Mouse (Mus musculus): ENCODE results near the gene Tent5a. TPM values are rescaled to one million over a fixed set of nuclear protein-coding genes. Genes with fewer than 3 reads are reported as not detected.

Tent5a gene
- polyA plus RNA-seq, 1 experiment from 2014 or later, result 36.9 TPM

GRCm38 (mm10) chr9:85336046-85336445, 8.9 kb upstream of the Tent5a start:
- H3K27ac ChIP-seq, result no peak overlapping the region
- no peak overlapping the region for H3K4me2 ChIP-seq
- ATAC-seq (ENCODE audit: insufficient number of reproducible peaks, low FRiP score, low TSS enrichment, low read depth), result no peak
- no peaks in the 10 kb centered on the region for H3K4me1 ChIP-seq
- no peaks in the 10 kb centered on the region for H3K36me3 ChIP-seq
- no peak overlapping the region for H3K9ac ChIP-seq
- H3K9me3 ChIP-seq, result no peaks in the 10 kb centered on the region
- no peaks in the 10 kb centered on the region for H3K27me3 ChIP-seq
- WGBS, result 88% methylated on average over 7 of the region's 7 CpGs
- no peak overlapping the region for H3K4me3 ChIP-seq

GRCm38 (mm10) chr9:85331521-85331920, 4.4 kb upstream of the Tent5a start:
- no peak overlapping the region for H3K4me2 ChIP-seq
- no peak overlapping the region for H3K27ac ChIP-seq
- WGBS, result 83% methylated on average over 2 of the region's 2 CpGs
- H3K4me1 ChIP-seq, result peaks cover 12% of the 10 kb centered on the region; the same call in 1 of the 2 replicates
- H3K36me3 ChIP-seq, result no peaks in the 10 kb centered on the region
- no peaks in the 10 kb centered on the region for H3K9me3 ChIP-seq
- H3K9ac ChIP-seq, result no peak overlapping the region
- no peak for ATAC-seq (ENCODE audit: insufficient number of reproducible peaks, low FRiP score, low TSS enrichment, low read depth)
- no peak overlapping the region for H3K4me3 ChIP-seq
- peaks cover 3% of the 10 kb centered on the region; the same call in 1 of the 2 replicates for H3K27me3 ChIP-seq

- peaks cover 6% of the 10 kb centered on the region; the same call in 1 of the 2 replicates for H3K27me3 ChIP-seq
- H3K27ac ChIP-seq, result peak overlapping the region; percentile 95
- peak; percentile 45 for ATAC-seq (ENCODE audit: insufficient number of reproducible peaks, low FRiP score, low TSS enrichment, low read depth)
- H3K36me3 ChIP-seq, result no peaks in the 10 kb centered on the region
- peak overlapping the region; percentile 72 for H3K4me3 ChIP-seq
- peaks cover 18% of the 10 kb centered on the region; the same call in 1 of the 2 replicates for H3K4me1 ChIP-seq
- peak overlapping the region; percentile 65 for H3K9ac ChIP-seq
- H3K4me2 ChIP-seq, result peak overlapping the region; percentile 87
- H3K9me3 ChIP-seq, result no peaks in the 10 kb centered on the region
- 3% methylated on average over 16 of the region's 16 CpGs for WGBS
Observed at GRCm38 (mm10) chr9:85328259-85328658, 1.1 kb upstream of the Tent5a start.

DNA sequence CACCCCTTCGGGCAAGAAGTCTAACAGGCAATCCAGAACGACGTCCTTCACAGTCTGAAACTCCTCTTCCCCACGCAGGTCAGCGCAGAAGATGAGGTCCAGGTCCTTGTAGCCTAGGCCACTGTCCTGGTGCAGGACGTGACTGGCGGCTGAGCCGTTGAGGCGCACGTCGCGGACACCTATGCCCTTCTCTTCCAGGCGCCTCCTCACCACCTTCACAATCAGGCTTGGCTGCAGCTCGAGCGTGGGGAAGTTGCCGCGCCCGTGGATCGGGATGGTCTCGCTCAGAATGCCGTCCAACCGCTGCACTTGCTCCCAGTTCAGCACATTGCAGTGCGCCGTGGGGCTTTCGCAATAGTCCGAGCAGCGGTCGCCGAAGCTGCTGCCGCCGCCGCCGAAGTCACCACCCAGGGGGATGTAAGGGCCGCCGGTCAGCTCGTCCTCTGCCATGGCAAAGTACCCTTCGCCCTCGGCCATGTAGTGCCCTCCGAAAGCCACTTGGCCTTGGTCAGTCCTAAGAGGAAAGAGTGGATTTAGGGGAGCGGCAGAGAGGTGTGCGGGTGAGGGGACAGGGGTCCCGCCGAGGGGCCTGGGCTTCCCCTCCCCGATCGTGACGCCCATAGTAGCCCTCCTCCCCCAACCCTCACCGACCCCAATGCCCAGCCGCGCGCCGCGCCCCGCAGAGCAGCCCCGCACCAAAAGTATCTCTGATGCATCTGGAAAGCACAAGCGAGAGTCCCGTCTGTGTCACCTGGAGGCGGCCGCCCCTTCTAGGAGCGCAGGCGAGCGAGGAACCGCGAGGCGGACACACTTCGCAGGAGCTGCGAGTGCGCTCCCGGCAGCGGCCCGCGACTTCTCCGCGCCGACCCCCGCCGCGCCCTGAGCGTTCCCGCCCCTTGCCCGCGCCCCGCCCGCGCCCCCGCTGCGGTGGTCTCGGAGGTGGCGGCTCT, 581 bp downstream of the Tent5a start:
- Histone ChIP-seq H3K27ac (peak overlapping the region; percentile 95), H3K36me3 (no peaks in the 10 kb centered on the region; the same call in 1 of the 2 replicates), H3K27me3 (peaks cover 6% of the 10 kb centered on the region; the same call in 1 of the 2 replicates), H3K4me2 (peak overlapping the region; percentile 87), H3K4me1 (peaks cover 18% of the 10 kb centered on the region; the same call in 1 of the 2 replicates), H3K4me3 (peak overlapping the region; percentile 72), H3K9me3 (no peaks in the 10 kb centered on the region), H3K9ac (peak overlapping the region; percentile 65)
- under 1% methylated on average over 86 of the region's 88 CpGs for WGBS
- ATAC-seq (ENCODE audit: insufficient number of reproducible peaks, low FRiP score, low TSS enrichment, low read depth), result peak; percentile 47

GRCm38 (mm10) chr9:85325201-85325868, 1.8 kb downstream of the Tent5a start:
- no peaks in the 10 kb centered on the region; the same call in 1 of the 2 replicates for H3K36me3 ChIP-seq
- H3K4me1 ChIP-seq, result peaks cover 18% of the 10 kb centered on the region; the same call in 1 of the 2 replicates
- no peak for ATAC-seq (ENCODE audit: insufficient number of reproducible peaks, low FRiP score, low TSS enrichment, low read depth)
- H3K4me2 ChIP-seq, result peak overlapping the region; percentile 87
- peak overlapping the region; percentile 72 for H3K4me3 ChIP-seq
- H3K9me3 ChIP-seq, result no peaks in the 10 kb centered on the region
- WGBS, result 23% methylated on average over 17 of the region's 17 CpGs
- peaks cover 6% of the 10 kb centered on the region; the same call in 1 of the 2 replicates for H3K27me3 ChIP-seq
- H3K27ac ChIP-seq, result peak overlapping the region; percentile 95; the same call in 1 of the 2 replicates
- H3K9ac ChIP-seq, result peak overlapping the region; percentile 65

DNA sequence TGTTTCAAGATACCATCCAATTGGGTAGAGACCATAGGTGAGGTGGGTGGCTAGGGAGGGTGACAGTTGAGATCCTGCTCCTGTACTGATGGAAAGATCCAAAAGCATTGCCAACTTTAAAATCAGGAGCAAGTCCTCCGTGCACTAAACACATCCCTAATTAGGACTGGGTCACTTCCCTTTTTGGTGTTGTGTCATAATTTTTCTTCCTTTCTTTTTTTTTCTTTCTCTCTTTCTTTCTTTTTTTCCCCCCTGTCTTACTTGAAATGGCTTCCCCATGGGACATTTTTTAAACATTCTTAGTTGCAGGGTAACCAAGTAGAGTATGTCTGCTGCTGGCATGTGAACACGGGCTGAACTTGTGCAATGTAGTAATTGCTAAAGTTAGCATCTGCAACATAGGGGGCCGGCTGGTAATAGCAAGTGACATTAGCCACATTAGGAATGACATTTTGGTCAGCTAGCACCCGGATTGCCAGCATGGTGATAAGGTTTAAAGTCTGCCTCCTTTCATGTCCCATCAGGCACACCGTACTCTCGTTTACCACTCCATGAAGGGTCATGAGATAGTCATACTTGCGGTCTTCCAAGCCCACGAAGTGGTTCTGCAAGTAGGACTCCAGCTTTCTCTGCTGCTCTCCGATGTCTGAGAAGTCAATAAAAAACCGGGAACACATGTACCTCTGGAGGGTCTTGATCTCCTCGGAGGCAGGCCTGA, 2.8 kb downstream of the Tent5a start:
- no peak overlapping the region for H3K27ac ChIP-seq
- peak overlapping the region; percentile 65; the same call in 1 of the 2 replicates for H3K9ac ChIP-seq
- H3K4me1 ChIP-seq, result peaks cover 14% of the 10 kb centered on the region; the same call in 1 of the 2 replicates
- 59% methylated on average over 11 of the region's 11 CpGs for WGBS
- H3K4me2 ChIP-seq, result peak overlapping the region; percentile 87
- H3K36me3 ChIP-seq, result no peaks in the 10 kb centered on the region; the same call in 1 of the 2 replicates
- peak overlapping the region; percentile 72 for H3K4me3 ChIP-seq
- no peak for ATAC-seq (ENCODE audit: insufficient number of reproducible peaks, low FRiP score, low TSS enrichment, low read depth)
- peaks cover 6% of the 10 kb centered on the region; the same call in 1 of the 2 replicates for H3K27me3 ChIP-seq
- H3K9me3 ChIP-seq, result no peaks in the 10 kb centered on the region

- no peak overlapping the region for H3K9ac ChIP-seq
- WGBS, result 79% methylated on average over 8 of the region's 8 CpGs
- ATAC-seq (ENCODE audit: insufficient number of reproducible peaks, low FRiP score, low TSS enrichment, low read depth), result no peak
- no peaks in the 10 kb centered on the region; the same call in 1 of the 2 replicates for H3K36me3 ChIP-seq
- no peak overlapping the region for H3K27ac ChIP-seq
- no peaks in the 10 kb centered on the region for H3K27me3 ChIP-seq
- H3K4me3 ChIP-seq, result no peak overlapping the region
- no peaks in the 10 kb centered on the region for H3K9me3 ChIP-seq
- no peaks in the 10 kb centered on the region for H3K4me1 ChIP-seq
- H3K4me2 ChIP-seq, result no peak overlapping the region
Observed at GRCm38 (mm10) chr9:85320167-85320951, 6.8 kb downstream of the Tent5a start.

DNA sequence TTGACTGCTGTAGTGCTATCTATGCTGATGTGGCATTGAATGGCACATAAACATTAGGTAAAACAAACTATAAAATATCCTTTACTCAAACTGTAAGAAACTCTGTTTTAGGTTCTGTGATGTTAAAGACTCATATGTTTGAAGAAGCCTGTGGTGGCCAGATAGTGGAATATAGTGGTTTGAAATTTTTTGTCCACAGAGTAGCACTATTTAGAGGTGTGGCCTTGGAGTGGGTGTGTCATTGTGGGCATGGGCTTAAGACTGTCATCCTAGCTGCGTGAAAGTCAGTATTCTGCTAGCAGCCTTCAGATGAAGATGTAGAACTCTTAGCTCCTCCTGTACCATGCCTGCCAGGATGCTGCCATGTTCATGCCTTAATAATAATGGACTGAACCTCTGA, 11.0 kb downstream of the Tent5a start:
- Histone ChIP-seq H3K27me3 (no peaks in the 10 kb centered on the region), H3K36me3 (no peaks in the 10 kb centered on the region), H3K27ac (no peak overlapping the region), H3K9me3 (no peaks in the 10 kb centered on the region), H3K9ac (no peak overlapping the region), H3K4me1 (peaks cover 2% of the 10 kb centered on the region; the same call in 1 of the 2 replicates), H3K4me2 (no peak overlapping the region), H3K4me3 (no peak overlapping the region)
- WGBS, result 48% methylated on average over 1 of the region's 1 CpGs
- ATAC-seq (ENCODE audit: insufficient number of reproducible peaks, low FRiP score, low TSS enrichment, low read depth), result no peak

DNA sequence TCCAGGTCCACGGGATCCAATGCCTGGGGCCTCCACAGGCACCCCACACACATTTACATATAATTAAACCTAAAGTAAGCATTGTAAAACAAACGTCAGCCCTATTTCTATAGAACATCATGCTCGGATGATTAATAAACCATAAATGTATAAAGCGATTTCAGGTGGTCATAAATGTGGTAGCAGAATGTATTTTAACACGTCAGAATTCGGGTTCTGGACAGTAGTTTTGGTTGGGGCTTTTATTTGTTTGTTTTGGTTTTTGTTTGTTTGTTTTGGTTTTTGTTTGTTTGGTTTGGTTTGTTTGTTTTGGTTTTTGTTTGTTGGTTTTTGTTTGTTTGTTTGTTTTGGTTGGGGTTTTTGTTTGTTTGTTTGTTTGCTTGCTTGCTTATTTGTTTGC, 14.7 kb downstream of the Tent5a start, which contains the start of gene Gm11114:
Gene Gm11114 (plus strand): TSS at position 301 of the 400 bp plus-strand sequence.
- H3K9ac ChIP-seq, result no peak within 1 kb of the TSS
- no peak within 1 kb of the TSS for H3K4me3 ChIP-seq
- no peak within 1 kb of the TSS for H3K27ac ChIP-seq
- no peaks in the 10 kb centered on the region for H3K36me3 ChIP-seq
- no peak for ATAC-seq (ENCODE audit: insufficient number of reproducible peaks, low FRiP score, low TSS enrichment, low read depth)
- H3K4me1 ChIP-seq, result peaks cover 2% of the 10 kb centered on the region; the same call in 1 of the 2 replicates
- H3K27me3 ChIP-seq, result no peaks in the 10 kb centered on the region
- H3K9me3 ChIP-seq, result no peaks in the 10 kb centered on the region
- 66% methylated on average over 6 of the region's 6 CpGs for WGBS
- H3K4me2 ChIP-seq, result no peak within 1 kb of the TSS

DNA sequence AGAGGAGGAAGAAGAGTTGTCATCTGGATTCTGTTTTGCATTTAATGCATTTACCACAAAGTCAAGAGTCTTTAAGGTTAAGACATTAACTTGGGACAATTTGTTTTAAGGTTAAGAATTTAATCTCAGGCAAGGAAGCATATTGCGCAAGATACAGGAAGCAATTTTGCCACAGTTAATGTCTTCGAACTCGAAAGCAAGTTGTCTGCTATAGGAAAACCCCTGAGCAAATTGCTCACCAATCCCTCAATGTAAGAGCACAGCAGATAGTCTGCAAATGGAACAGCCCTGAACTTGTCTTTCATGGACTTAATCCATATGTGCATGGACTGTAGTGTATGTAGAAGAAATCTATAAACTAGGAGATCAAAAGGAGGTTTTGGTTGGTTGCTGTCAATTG, 23.8 kb downstream of the Tent5a start:
- no peaks in the 10 kb centered on the region for H3K4me1 ChIP-seq
- no peak overlapping the region for H3K27ac ChIP-seq
- no peaks in the 10 kb centered on the region for H3K36me3 ChIP-seq
- ATAC-seq (ENCODE audit: insufficient number of reproducible peaks, low FRiP score, low TSS enrichment, low read depth), result no peak
- H3K9ac ChIP-seq, result no peak overlapping the region
- 78% methylated on average over 3 of the region's 3 CpGs for WGBS
- no peak overlapping the region for H3K4me3 ChIP-seq
- no peak overlapping the region for H3K4me2 ChIP-seq
- H3K9me3 ChIP-seq, result no peaks in the 10 kb centered on the region
- no peaks in the 10 kb centered on the region for H3K27me3 ChIP-seq

All from limb, embryonic 15.5 days (tissue).